Mouse (Mus musculus): Measurements from ENCODE around the gene Olfr766-ps1. TPM values are rescaled to one million over a fixed set of nuclear protein-coding genes. Genes with fewer than 3 reads are reported as not detected.

The Olfr766-ps1 gene
- total and polyA plus RNA-seq, 3 experiments: not detected

GRCm38 (mm10) chr10:129039796-129040195 lies 29.0 kb downstream of the Olfr766-ps1 start, which contains the start of gene Olfr764-ps1:
Gene Olfr764-ps1 (minus strand): TSS chr10:129039896.
- Histone ChIP-seq H3K27ac (no peak within 1 kb of the TSS), H3K27me3 (ENCODE audit: control insufficient read depth, insufficient read depth, low read length) (no peaks in the 10 kb centered on the region), H3K36me3 (ENCODE audit: control insufficient read depth, insufficient read depth, low read length) (no peaks in the 10 kb centered on the region), H3K4me1 (ENCODE audit: control insufficient read depth, insufficient read depth, low read length) (no peaks in the 10 kb centered on the region), H3K4me3 (no peak within 1 kb of the TSS), H3K79me2 (replicated peaks; ENCODE audit: control insufficient read depth, insufficient read depth, low read length) (no peaks in the 10 kb centered on the region), H3K9ac (ENCODE audit: low read depth, low read length) (no peak within 1 kb of the TSS)
- intact Hi-C loops (cut with DNase I): no loop called here
- 66% methylated on average over 3 of the region's 3 CpGs for WGBS
- DNase-seq: no peak
- TF ChIP-seq EP300 (IDR thresholded peaks at IDR 0.05; ENCODE audit: insufficient read depth, low read depth, low read length) (no peak), POLR2A (IDR thresholded peaks at IDR 0.05; ENCODE audit: insufficient read depth, low read depth, low read length) (no peak), CTCF (IDR thresholded peaks at IDR 0.05) (no peak)

- H3K27ac ChIP-seq: no peak overlapping the region
- intact Hi-C loops (cut with DNase I): no loop called here
- no peak overlapping the region for H3K4me3 ChIP-seq
- H3K4me1 ChIP-seq (ENCODE audit: control insufficient read depth, insufficient read depth, low read length): no peaks in the 10 kb centered on the region
- H3K9ac ChIP-seq (ENCODE audit: low read depth, low read length): no peak overlapping the region
- no peaks in the 10 kb centered on the region for H3K36me3 ChIP-seq (ENCODE audit: control insufficient read depth, insufficient read depth, low read length)
- no peak for TF ChIP-seq CTCF (IDR thresholded peaks at IDR 0.05)
- TF ChIP-seq POLR2A (IDR thresholded peaks at IDR 0.05; ENCODE audit: insufficient read depth, low read depth, low read length): no peak
- no peaks in the 10 kb centered on the region for H3K27me3 ChIP-seq (ENCODE audit: control insufficient read depth, insufficient read depth, low read length)
- WGBS: 63% methylated on average over 2 of the region's 2 CpGs
- no peaks in the 10 kb centered on the region for H3K79me2 ChIP-seq (replicated peaks; ENCODE audit: control insufficient read depth, insufficient read depth, low read length)
- DNase-seq: no peak
These were observed 40.4 kb downstream of the Olfr766-ps1 start for GRCm38 (mm10) chr10:129028343-129028742.

GRCm38 (mm10) chr10:129026018-129026662 lies 42.6 kb downstream of the Olfr766-ps1 start:
- Histone ChIP-seq H3K27ac (no peak overlapping the region), H3K4me3 (no peak overlapping the region), H3K9ac (ENCODE audit: low read depth, low read length) (no peak overlapping the region), H3K27me3 (ENCODE audit: control insufficient read depth, insufficient read depth, low read length) (no peaks in the 10 kb centered on the region), H3K36me3 (ENCODE audit: control insufficient read depth, insufficient read depth, low read length) (no peaks in the 10 kb centered on the region), H3K79me2 (replicated peaks; ENCODE audit: control insufficient read depth, insufficient read depth, low read length) (no peaks in the 10 kb centered on the region), H3K4me1 (ENCODE audit: control insufficient read depth, insufficient read depth, low read length) (no peaks in the 10 kb centered on the region)
- 64% methylated on average over 3 of the region's 3 CpGs for WGBS
- DNase-seq: no peak
- intact Hi-C loops (cut with DNase I): no loop called here
- TF ChIP-seq CTCF (IDR thresholded peaks at IDR 0.05) (peak; percentile 70), POLR2A (IDR thresholded peaks at IDR 0.05; ENCODE audit: insufficient read depth, low read depth, low read length) (no peak), EP300 (IDR thresholded peaks at IDR 0.05; ENCODE audit: insufficient read depth, low read depth, low read length) (no peak)

- no peak for TF ChIP-seq CTCF (IDR thresholded peaks at IDR 0.05)
- TF ChIP-seq EP300 (IDR thresholded peaks at IDR 0.05; ENCODE audit: insufficient read depth, low read depth, low read length): no peak
- TF ChIP-seq POLR2A (IDR thresholded peaks at IDR 0.05; ENCODE audit: insufficient read depth, low read depth, low read length): no peak
- H3K27ac ChIP-seq: no peak overlapping the region
- DNase-seq: no peak
- H3K36me3 ChIP-seq (ENCODE audit: control insufficient read depth, insufficient read depth, low read length): no peaks in the 10 kb centered on the region
- no peaks in the 10 kb centered on the region for H3K4me1 ChIP-seq (ENCODE audit: control insufficient read depth, insufficient read depth, low read length)
- H3K27me3 ChIP-seq (ENCODE audit: control insufficient read depth, insufficient read depth, low read length): no peaks in the 10 kb centered on the region
- intact Hi-C loops (cut with DNase I): no loop called here
- H3K9ac ChIP-seq (ENCODE audit: low read depth, low read length): no peak overlapping the region
- no peaks in the 10 kb centered on the region for H3K79me2 ChIP-seq (replicated peaks; ENCODE audit: control insufficient read depth, insufficient read depth, low read length)
- H3K4me3 ChIP-seq: no peak overlapping the region
These were observed 45.5 kb downstream of the Olfr766-ps1 start for GRCm38 (mm10) chr10:129023319-129023718.

GRCm38 (mm10) chr10:129014477-129014876 lies 54.3 kb downstream of the Olfr766-ps1 start:
- no peak overlapping the region for H3K4me3 ChIP-seq
- no peaks in the 10 kb centered on the region for H3K4me1 ChIP-seq (ENCODE audit: control insufficient read depth, insufficient read depth, low read length)
- no peak overlapping the region for H3K9ac ChIP-seq (ENCODE audit: low read depth, low read length)
- H3K79me2 ChIP-seq (replicated peaks; ENCODE audit: control insufficient read depth, insufficient read depth, low read length): no peaks in the 10 kb centered on the region
- no peak for TF ChIP-seq CTCF (IDR thresholded peaks at IDR 0.05)
- no peak for TF ChIP-seq POLR2A (IDR thresholded peaks at IDR 0.05; ENCODE audit: insufficient read depth, low read depth, low read length)
- TF ChIP-seq EP300 (IDR thresholded peaks at IDR 0.05; ENCODE audit: insufficient read depth, low read depth, low read length): no peak
- H3K27me3 ChIP-seq (ENCODE audit: control insufficient read depth, insufficient read depth, low read length): peaks cover 1% of the 10 kb centered on the region; the same call in 1 of the 2 replicates
- no peak overlapping the region for H3K27ac ChIP-seq
- H3K36me3 ChIP-seq (ENCODE audit: control insufficient read depth, insufficient read depth, low read length): no peaks in the 10 kb centered on the region
- no peak for DNase-seq
- intact Hi-C loops (cut with DNase I): no loop called here

Other genes starting within 250 kb of the Olfr766-ps1 start
- 1 to 10 TPM; 7.8 to 8.1 TPM for gene Ormdl2, start 247.3 kb downstream of the Olfr766-ps1 start, total RNA-seq (2021)
- gene Ormdl2, start 247.3 kb downstream of the Olfr766-ps1 start, polyA plus RNA-seq (2012; rRNA removed): 15.3 and 23.3 TPM in 2 replicates
- 1 to 10 TPM; 2.0 to 2.5 TPM for gene Gdf11, start 177.3 kb downstream of the Olfr766-ps1 start, total RNA-seq (2021)
- 0.78 and 1.1 TPM in 2 replicates for gene Gdf11, start 177.3 kb downstream of the Olfr766-ps1 start, polyA plus RNA-seq (2012; rRNA removed)
- gene Cd63, start 168.0 kb downstream of the Olfr766-ps1 start, total RNA-seq (2021): 100 to 1,000 TPM; 132 to 156 TPM
- gene Cd63, start 168.0 kb downstream of the Olfr766-ps1 start, polyA plus RNA-seq (2012; rRNA removed): 83.2 and 101 TPM in 2 replicates
- 1 to 10 TPM; 5.2 to 5.9 TPM for gene Rdh5, start 146.1 kb downstream of the Olfr766-ps1 start, total RNA-seq (2021)
- 19.4 and 24.9 TPM in 2 replicates for gene Rdh5, start 146.1 kb downstream of the Olfr766-ps1 start, polyA plus RNA-seq (2012; rRNA removed)
- gene Bloc1s1, start 144.9 kb downstream of the Olfr766-ps1 start, total RNA-seq (2021): 100 to 1,000 TPM; 181 to 201 TPM
- gene Bloc1s1, start 144.9 kb downstream of the Olfr766-ps1 start, polyA plus RNA-seq (2012; rRNA removed): 229 and 234 TPM in 2 replicates
- gene Itga7, start 135.2 kb downstream of the Olfr766-ps1 start, total RNA-seq (2021): 100 to 1,000 TPM; 140 to 155 TPM
- 151 and 206 TPM in 2 replicates for gene Itga7, start 135.2 kb downstream of the Olfr766-ps1 start, polyA plus RNA-seq (2012; rRNA removed)
- not detected for gene Mettl7b, start 108.0 kb downstream of the Olfr766-ps1 start, total RNA-seq (2021)
- 0.18 and 0.53 TPM in 2 replicates for gene Mettl7b, start 108.0 kb downstream of the Olfr766-ps1 start, polyA plus RNA-seq (2012; rRNA removed)
- not detected for gene Olfr9, start 79.5 kb downstream of the Olfr766-ps1 start, total RNA-seq (2021)
- not detected in 2 replicates for gene Olfr9, start 79.5 kb downstream of the Olfr766-ps1 start, polyA plus RNA-seq (2012; rRNA removed)
- gene Olfr763, start 58.2 kb downstream of the Olfr766-ps1 start, total RNA-seq (2021): not detected
- not detected in 2 replicates for gene Olfr763, start 58.2 kb downstream of the Olfr766-ps1 start, polyA plus RNA-seq (2012; rRNA removed)
- not detected for gene Olfr764-ps1, start 29.1 kb downstream of the Olfr766-ps1 start, total RNA-seq (2021)
- gene Olfr764-ps1, start 29.1 kb downstream of the Olfr766-ps1 start, polyA plus RNA-seq (2012; rRNA removed): not detected in 2 replicates
- gene Olfr765, start 19.0 kb downstream of the Olfr766-ps1 start, total RNA-seq (2021): not detected
- gene Olfr765, start 19.0 kb downstream of the Olfr766-ps1 start, polyA plus RNA-seq (2012; rRNA removed): not detected in 2 replicates
- gene Olfr767, start 13.9 kb upstream of the Olfr766-ps1 start, total RNA-seq (2021): not detected
- gene Olfr767, start 13.9 kb upstream of the Olfr766-ps1 start, polyA plus RNA-seq (2012; rRNA removed): not detected in 2 replicates
- gene Olfr768, start 30.4 kb upstream of the Olfr766-ps1 start, total RNA-seq (2021): not detected
- not detected in 2 replicates for gene Olfr768, start 30.4 kb upstream of the Olfr766-ps1 start, polyA plus RNA-seq (2012; rRNA removed)
- not detected for gene Olfr769, start 48.9 kb upstream of the Olfr766-ps1 start, total RNA-seq (2021)
- gene Olfr769, start 48.9 kb upstream of the Olfr766-ps1 start, polyA plus RNA-seq (2012; rRNA removed): not detected in 2 replicates
- gene Olfr770, start 70.0 kb upstream of the Olfr766-ps1 start, total RNA-seq (2021): not detected
- gene Olfr770, start 70.0 kb upstream of the Olfr766-ps1 start, polyA plus RNA-seq (2012; rRNA removed): not detected in 2 replicates
- not detected for gene Olfr771, start 95.8 kb upstream of the Olfr766-ps1 start, total RNA-seq (2021)
- not detected in 2 replicates for gene Olfr771, start 95.8 kb upstream of the Olfr766-ps1 start, polyA plus RNA-seq (2012; rRNA removed)
- gene Olfr772, start 108.9 kb upstream of the Olfr766-ps1 start, total RNA-seq (2021): not detected
- gene Olfr772, start 108.9 kb upstream of the Olfr766-ps1 start, polyA plus RNA-seq (2012; rRNA removed): not detected in 2 replicates
- not detected for gene Olfr773, start 118.4 kb upstream of the Olfr766-ps1 start, total RNA-seq (2021)
- not detected in 2 replicates for gene Olfr773, start 118.4 kb upstream of the Olfr766-ps1 start, polyA plus RNA-seq (2012; rRNA removed)
- gene Olfr774, start 167.2 kb upstream of the Olfr766-ps1 start, total RNA-seq (2021): not detected
- gene Olfr774, start 167.2 kb upstream of the Olfr766-ps1 start, polyA plus RNA-seq (2012; rRNA removed): not detected in 2 replicates
- not detected for gene Olfr775, start 179.4 kb upstream of the Olfr766-ps1 start, total RNA-seq (2021)
- not detected in 2 replicates for gene Olfr775, start 179.4 kb upstream of the Olfr766-ps1 start, polyA plus RNA-seq (2012; rRNA removed)
- gene Olfr776, start 190.2 kb upstream of the Olfr766-ps1 start, total RNA-seq (2021): not detected
- gene Olfr776, start 190.2 kb upstream of the Olfr766-ps1 start, polyA plus RNA-seq (2012; rRNA removed): not detected in 2 replicates
- not detected for gene Olfr777, start 202.5 kb upstream of the Olfr766-ps1 start, total RNA-seq (2021)
- gene Olfr777, start 202.5 kb upstream of the Olfr766-ps1 start, polyA plus RNA-seq (2012; rRNA removed): not detected in 2 replicates
- gene Olfr780, start 249.1 kb upstream of the Olfr766-ps1 start, total RNA-seq (2021): not detected
- gene Olfr780, start 249.1 kb upstream of the Olfr766-ps1 start, polyA plus RNA-seq (2012; rRNA removed): not detected in 2 replicates